Mouse (Mus musculus): ENCODE data around the gene Kcnh1.

The Kcnh1 gene

GRCm38 (mm10) chr1:192266956-192267355 lies 76.4 kb downstream of the Kcnh1 start:
- peak in 1 of 2 experiments; percentile 59 for DNase-seq (ENCODE audit: low spot score in 2 of 2)

- no peak for DNase-seq (ENCODE audit: low spot score in 2 of 2)
Measured at GRCm38 (mm10) chr1:192268878-192269277, 78.3 kb downstream of the Kcnh1 start.

- DNase-seq (ENCODE audit: low spot score in 2 of 2) = no peak
Measured at GRCm38 (mm10) chr1:192269911-192270310, 79.3 kb downstream of the Kcnh1 start.

GRCm38 (mm10) chr1:192277801-192278385 lies 87.3 kb downstream of the Kcnh1 start:
- no peak for DNase-seq (ENCODE audit: low spot score in 2 of 2)

- DNase-seq (ENCODE audit: low spot score in 2 of 2) = no peak
Measured at GRCm38 (mm10) chr1:192284340-192284739, 93.8 kb downstream of the Kcnh1 start.

GRCm38 (mm10) chr1:192284950-192285349 lies 94.4 kb downstream of the Kcnh1 start:
- no peak for DNase-seq (ENCODE audit: low spot score in 2 of 2)

GRCm38 (mm10) chr1:192288456-192288855 lies 97.9 kb downstream of the Kcnh1 start:
- no peak for DNase-seq (ENCODE audit: low spot score in 2 of 2)

- DNase-seq (ENCODE audit: low spot score in 2 of 2) = no peak
Measured at GRCm38 (mm10) chr1:192291286-192291685, 100.7 kb downstream of the Kcnh1 start.

- no peak for DNase-seq (ENCODE audit: low spot score in 2 of 2)
Measured at GRCm38 (mm10) chr1:192293391-192293790, 102.8 kb downstream of the Kcnh1 start.

- no peak for DNase-seq (ENCODE audit: low spot score in 2 of 2)
Measured at GRCm38 (mm10) chr1:192293921-192294320, 103.3 kb downstream of the Kcnh1 start.

GRCm38 (mm10) chr1:192295243-192295860 lies 104.8 kb downstream of the Kcnh1 start:
- no peak for DNase-seq (ENCODE audit: low spot score in 2 of 2)

- no peak for DNase-seq (ENCODE audit: low spot score in 2 of 2)
Measured at GRCm38 (mm10) chr1:192295902-192296301, 105.3 kb downstream of the Kcnh1 start.

GRCm38 (mm10) chr1:192297481-192298128 lies 107.0 kb downstream of the Kcnh1 start:
- no peak for DNase-seq (ENCODE audit: low spot score in 2 of 2)

- no peak for DNase-seq (ENCODE audit: low spot score in 2 of 2)
Measured at GRCm38 (mm10) chr1:192300417-192300816, 109.8 kb downstream of the Kcnh1 start.

- DNase-seq (ENCODE audit: low spot score in 2 of 2) = no peak
Measured at GRCm38 (mm10) chr1:192303615-192304014, 113.0 kb downstream of the Kcnh1 start.

- DNase-seq (ENCODE audit: low spot score in 2 of 2) = no peak
Measured at GRCm38 (mm10) chr1:192305155-192305554, 114.6 kb downstream of the Kcnh1 start.

- DNase-seq (ENCODE audit: low spot score in 2 of 2) = no peak
Measured at GRCm38 (mm10) chr1:192307055-192307454, 116.5 kb downstream of the Kcnh1 start.

- no peak for DNase-seq (ENCODE audit: low spot score in 2 of 2)
Measured at GRCm38 (mm10) chr1:192311298-192311697, 120.7 kb downstream of the Kcnh1 start.

GRCm38 (mm10) chr1:192311851-192312438 lies 121.4 kb downstream of the Kcnh1 start:
- DNase-seq (ENCODE audit: low spot score in 2 of 2) = no peak

GRCm38 (mm10) chr1:192312446-192312845 lies 121.9 kb downstream of the Kcnh1 start:
- DNase-seq (ENCODE audit: low spot score in 2 of 2) = no peak

GRCm38 (mm10) chr1:192312998-192313397 lies 122.4 kb downstream of the Kcnh1 start:
- no peak for DNase-seq (ENCODE audit: low spot score in 2 of 2)

- no peak for DNase-seq (ENCODE audit: low spot score in 2 of 2)
Measured at GRCm38 (mm10) chr1:192313571-192313972, 123.0 kb downstream of the Kcnh1 start.

- DNase-seq (ENCODE audit: low spot score in 2 of 2) = no peak
Measured at GRCm38 (mm10) chr1:192314044-192314443, 123.5 kb downstream of the Kcnh1 start.
